Mouse (Mus musculus): ENCODE results near the gene Rassf10. TPM values are rescaled to one million over a fixed set of nuclear protein-coding genes. Genes with fewer than 3 reads are reported as not detected.
"Not testable (repeated sequence)": the region's sequence is repeated elsewhere in the genome, so short reads cannot be mapped to it uniquely, and the experiment has no call there.

Rassf10 gene
- polyA plus RNA-seq (2016; fragmentation: Nextera tagmentation; extraction: Ambion mirVana): 1.3 and 1.6 TPM in 2 replicates

DNA sequence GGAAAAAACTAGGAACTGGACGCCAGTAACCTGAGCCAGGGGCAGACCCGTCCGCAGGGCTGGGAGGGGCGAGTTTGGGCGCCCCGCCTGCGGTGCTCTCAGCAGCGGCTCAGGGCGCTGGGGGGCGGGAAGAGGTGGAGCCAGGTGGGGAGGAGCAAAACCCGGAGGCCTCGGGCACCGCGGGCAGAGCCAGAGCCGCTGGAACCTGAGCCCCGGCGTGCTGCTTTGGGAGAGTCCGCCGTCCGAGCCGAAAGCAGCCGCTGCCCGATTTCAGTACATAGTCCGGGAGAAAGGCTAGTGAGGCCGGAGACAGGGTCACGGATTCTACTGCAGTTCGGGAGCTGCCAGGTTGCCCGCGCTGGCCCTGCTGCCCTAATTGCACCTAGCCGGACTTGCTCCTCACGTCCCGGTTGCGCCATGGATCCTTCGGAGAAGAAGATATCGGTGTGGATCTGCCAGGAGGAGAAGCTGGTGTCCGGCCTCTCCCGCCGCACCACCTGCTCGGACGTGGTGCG, at the start of gene Rassf10:
TSS of gene Rassf10 (plus strand) at position 186 of the 515 bp plus-strand sequence.
- H3K4me1 ChIP-seq: peaks cover 40% of the 10 kb centered on the region
- no peaks in the 10 kb centered on the region for H3K9me3 ChIP-seq (replicated peaks)
- H3K4me3 ChIP-seq: peak within 1 kb of the TSS; percentile 54
- H3K36me3 ChIP-seq: no peaks in the 10 kb centered on the region
- under 1% methylated on average over 41 of the region's 41 CpGs for WGBS
- peak; percentile 89 for DNase-seq (ENCODE audit: low spot score)
- peak within 1 kb of the TSS; percentile 63 for H3K27ac ChIP-seq
- peaks cover 62% of the 10 kb centered on the region for H3K27me3 ChIP-seq (ENCODE audit: low read depth, poor library complexity, severe bottlenecking)

DNA sequence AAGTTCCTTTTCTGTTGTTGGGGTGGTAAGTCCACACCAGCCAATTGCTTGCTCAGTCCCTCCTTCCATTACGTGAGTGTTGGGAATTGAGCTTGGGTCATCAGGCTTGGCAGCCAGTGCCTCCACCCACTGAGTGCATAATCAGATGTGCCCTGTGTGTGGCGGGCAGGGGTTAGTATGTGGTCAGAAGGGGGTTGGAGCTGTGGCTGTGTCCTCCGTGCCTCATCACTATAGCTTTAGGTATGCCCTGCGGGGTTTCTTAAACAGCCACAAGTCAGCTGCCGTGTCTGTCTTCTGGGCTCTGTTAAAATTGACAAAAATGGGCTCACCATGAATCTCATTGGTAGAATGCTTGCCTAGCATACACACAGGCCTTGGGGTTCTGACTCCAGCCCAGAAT, 46.9 kb upstream of the Rassf10 start:
- Histone ChIP-seq H3K9me3 (replicated peaks) (no peaks in the 10 kb centered on the region), H3K36me3 (peaks cover 19% of the 10 kb centered on the region), H3K4me1 (no peaks in the 10 kb centered on the region), H3K27me3 (ENCODE audit: low read depth, poor library complexity, severe bottlenecking) (no peaks in the 10 kb centered on the region), H3K4me3 (no peak overlapping the region), H3K27ac (no peak overlapping the region)
- DNase-seq (ENCODE audit: low spot score): no peak
- 89% methylated on average over 5 of the region's 5 CpGs for WGBS

DNA sequence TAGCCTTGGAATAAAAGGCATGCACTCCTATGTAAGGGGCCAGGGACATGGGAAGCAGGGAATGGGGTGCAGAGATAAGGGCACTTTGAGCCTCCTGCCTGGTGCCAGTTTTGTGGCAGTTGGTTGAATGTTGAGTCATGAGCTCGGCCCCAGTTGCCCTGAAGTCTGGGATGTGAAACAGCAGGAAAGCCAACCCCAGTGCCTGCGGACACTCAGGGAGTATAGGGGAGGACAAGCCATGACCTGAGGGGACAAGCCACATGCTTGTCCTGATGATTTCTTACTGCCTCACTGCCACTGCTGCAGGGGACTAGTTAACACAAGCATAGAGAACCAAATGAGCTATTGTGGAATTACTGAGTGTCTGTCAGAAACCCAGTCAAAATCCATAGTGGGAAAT, 46.3 kb upstream of the Rassf10 start:
- Histone ChIP-seq H3K27ac (no peak overlapping the region), H3K9me3 (replicated peaks) (no peaks in the 10 kb centered on the region)
- 75% methylated on average over 2 of the region's 2 CpGs for WGBS

DNA sequence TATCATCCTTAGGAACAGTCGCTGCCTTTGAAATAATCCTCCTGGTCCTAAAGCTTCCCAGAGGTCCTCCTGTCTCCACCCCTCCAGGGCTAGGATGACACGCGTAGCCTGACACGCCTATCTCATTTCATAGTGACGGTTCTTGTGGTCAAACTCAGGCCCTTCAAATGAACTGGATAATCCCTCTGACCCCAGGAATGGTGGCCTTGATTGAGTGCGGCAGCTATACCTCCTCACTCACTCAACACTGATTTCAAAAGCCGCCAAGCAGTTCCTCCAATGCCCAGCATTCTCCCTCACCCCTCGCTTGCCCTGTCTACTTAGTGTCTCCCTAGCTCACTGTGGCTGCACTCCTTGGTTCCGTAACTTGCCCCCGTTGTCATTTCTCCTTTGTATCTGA, 44.6 kb upstream of the Rassf10 start:
- Histone ChIP-seq H3K27ac (no peak overlapping the region), H3K27me3 (ENCODE audit: low read depth, poor library complexity, severe bottlenecking) (no peaks in the 10 kb centered on the region), H3K4me3 (no peak overlapping the region), H3K4me1 (no peaks in the 10 kb centered on the region), H3K9me3 (replicated peaks) (no peaks in the 10 kb centered on the region), H3K36me3 (peaks cover 4% of the 10 kb centered on the region)
- WGBS: 89% methylated on average over 10 of the region's 10 CpGs
- DNase-seq (ENCODE audit: low spot score): no peak

More for the DNA sequence above, 46.3 kb upstream of the Rassf10 start:
- peaks cover 13% of the 10 kb centered on the region for H3K36me3 ChIP-seq
- H3K4me3 ChIP-seq: no peak overlapping the region
- H3K27me3 ChIP-seq (ENCODE audit: low read depth, poor library complexity, severe bottlenecking): no peaks in the 10 kb centered on the region
- no peak for DNase-seq (ENCODE audit: low spot score)
- no peaks in the 10 kb centered on the region for H3K4me1 ChIP-seq

DNA sequence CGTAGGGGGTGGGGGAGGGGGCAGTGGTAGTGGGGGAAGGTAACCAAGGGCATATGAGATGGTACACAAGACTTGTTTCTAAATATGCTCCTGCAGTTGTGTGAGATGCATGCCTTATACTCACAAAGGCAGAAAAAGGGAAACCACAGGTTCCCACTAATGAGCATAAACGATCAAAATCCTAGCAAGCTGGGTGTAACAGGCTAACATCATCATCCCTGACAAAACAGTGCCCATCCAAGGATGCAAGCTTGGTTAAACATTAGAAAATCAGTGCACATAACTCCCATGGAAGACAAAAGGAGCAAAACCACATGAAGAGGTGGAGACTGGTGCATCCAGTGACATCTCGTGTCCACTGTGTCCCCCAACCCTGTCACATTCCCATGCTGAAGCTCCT, 40.8 kb upstream of the Rassf10 start:
- H3K4me1 ChIP-seq: peaks cover 8% of the 10 kb centered on the region; the same call in 1 of the 2 replicates
- H3K9me3 ChIP-seq (replicated peaks): no peaks in the 10 kb centered on the region
- H3K36me3 ChIP-seq: no peaks in the 10 kb centered on the region
- no peaks in the 10 kb centered on the region for H3K27me3 ChIP-seq (ENCODE audit: low read depth, poor library complexity, severe bottlenecking)
- H3K4me3 ChIP-seq: no peak overlapping the region
- H3K27ac ChIP-seq: no peak overlapping the region
- 85% methylated on average over 3 of the region's 3 CpGs for WGBS
- DNase-seq (ENCODE audit: low spot score): no peak

DNA sequence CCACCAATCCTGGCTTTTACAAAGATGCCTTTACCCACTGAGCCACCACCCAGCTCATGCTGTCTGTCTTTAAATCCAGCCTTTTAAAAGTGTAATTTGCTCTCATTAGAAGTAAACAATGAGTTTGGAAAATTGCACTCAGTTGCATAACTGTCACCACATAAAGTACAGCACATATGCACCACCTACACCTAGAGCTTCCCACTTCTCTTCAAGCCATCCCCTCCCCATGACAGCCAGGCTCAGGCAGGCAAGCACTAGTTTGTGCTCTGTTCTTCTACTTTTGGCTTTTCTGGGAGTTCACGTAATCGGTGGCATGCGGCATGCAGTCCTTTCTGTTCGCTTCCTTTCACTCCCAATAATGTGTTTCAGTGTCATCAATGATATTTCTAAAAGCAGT, 38.2 kb upstream of the Rassf10 start:
- Histone ChIP-seq H3K27me3 (ENCODE audit: low read depth, poor library complexity, severe bottlenecking) (no peaks in the 10 kb centered on the region), H3K27ac (no peak overlapping the region), H3K36me3 (no peaks in the 10 kb centered on the region), H3K9me3 (replicated peaks) (no peaks in the 10 kb centered on the region), H3K4me1 (peaks cover 13% of the 10 kb centered on the region), H3K4me3 (no peak overlapping the region)
- DNase-seq (ENCODE audit: low spot score): no peak
- WGBS: 89% methylated on average over 4 of the region's 4 CpGs

DNA sequence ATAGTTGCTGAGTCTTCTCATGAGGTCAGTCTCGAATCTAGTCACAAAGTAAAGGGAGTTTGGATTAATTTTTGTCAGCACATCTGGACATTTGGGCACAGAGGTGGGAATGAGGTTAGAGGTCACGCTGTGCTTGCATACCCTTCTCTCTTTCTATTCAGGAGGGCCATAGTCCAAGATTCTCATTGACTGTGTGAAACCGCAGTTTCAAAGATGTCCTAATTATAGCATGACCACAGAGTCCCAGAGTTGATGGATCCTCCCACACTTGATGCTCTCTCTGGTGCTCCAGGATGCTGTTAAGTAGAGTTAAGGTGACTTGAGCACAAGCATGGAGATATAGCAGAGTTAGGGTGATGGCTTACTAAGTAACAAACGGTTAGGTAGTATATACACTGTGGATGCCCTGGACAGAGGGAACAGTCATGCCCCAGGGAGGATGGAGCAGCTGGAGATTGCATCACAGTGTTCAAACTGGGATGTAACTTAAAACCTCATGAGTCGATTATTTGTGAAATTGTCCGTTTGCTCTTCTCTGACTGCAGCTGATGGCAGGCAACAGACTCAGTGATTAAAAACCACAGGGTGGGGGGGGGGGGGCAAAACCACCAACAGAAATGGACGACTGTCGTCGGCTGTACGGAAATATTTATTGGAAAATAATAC, 36.0 kb upstream of the Rassf10 start:
- no peak overlapping the region for H3K27ac ChIP-seq
- no peaks in the 10 kb centered on the region for H3K9me3 ChIP-seq (replicated peaks)
- H3K27me3 ChIP-seq (ENCODE audit: low read depth, poor library complexity, severe bottlenecking): no peaks in the 10 kb centered on the region
- DNase-seq (ENCODE audit: low spot score): no peak
- peaks cover 13% of the 10 kb centered on the region for H3K4me1 ChIP-seq
- H3K4me3 ChIP-seq: no peak overlapping the region
- WGBS: 77% methylated on average over 10 of the region's 10 CpGs
- no peaks in the 10 kb centered on the region for H3K36me3 ChIP-seq

DNA sequence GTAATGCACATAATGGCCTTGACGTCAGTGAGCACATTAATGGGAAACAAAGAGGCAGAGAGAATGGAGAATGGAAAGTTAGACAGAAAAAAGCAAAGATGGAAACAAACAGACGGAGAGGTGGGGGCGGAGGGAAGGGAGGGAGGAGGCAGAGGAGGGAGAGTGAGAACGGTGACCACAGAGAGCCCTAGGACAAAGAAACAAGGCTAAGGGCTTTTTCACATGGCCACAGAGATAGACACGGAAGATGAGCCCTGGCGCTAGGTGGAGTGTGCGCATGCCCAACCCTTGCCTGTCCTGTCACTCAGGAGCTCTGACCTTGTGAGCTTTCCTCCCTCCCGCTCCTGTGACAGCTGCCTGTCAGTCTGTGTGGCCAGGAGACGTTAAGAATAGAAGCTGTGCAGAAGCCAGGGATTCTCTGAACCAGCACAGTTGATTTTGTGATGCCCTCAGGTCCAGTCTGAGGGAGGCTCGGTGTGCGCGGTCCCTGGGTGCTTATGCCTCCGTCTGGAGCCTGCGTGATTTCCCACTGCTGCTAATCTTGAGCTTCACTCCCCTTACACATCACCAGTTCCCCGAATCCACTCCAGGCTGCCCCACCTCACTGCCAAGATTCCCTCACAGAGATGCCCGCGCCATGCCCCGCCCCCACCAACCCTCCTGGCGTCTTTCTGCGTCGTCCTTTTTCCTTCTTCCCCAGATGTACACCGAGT, 35.3 kb upstream of the Rassf10 start:
- H3K27me3 ChIP-seq (ENCODE audit: low read depth, poor library complexity, severe bottlenecking): no peaks in the 10 kb centered on the region
- WGBS: 72% methylated on average over 22 of the region's 22 CpGs
- no peak for DNase-seq (ENCODE audit: low spot score)
- H3K27ac ChIP-seq: no peak overlapping the region
- no peaks in the 10 kb centered on the region for H3K36me3 ChIP-seq
- no peaks in the 10 kb centered on the region for H3K9me3 ChIP-seq (replicated peaks)
- peaks cover 13% of the 10 kb centered on the region for H3K4me1 ChIP-seq
- no peak overlapping the region for H3K4me3 ChIP-seq

DNA sequence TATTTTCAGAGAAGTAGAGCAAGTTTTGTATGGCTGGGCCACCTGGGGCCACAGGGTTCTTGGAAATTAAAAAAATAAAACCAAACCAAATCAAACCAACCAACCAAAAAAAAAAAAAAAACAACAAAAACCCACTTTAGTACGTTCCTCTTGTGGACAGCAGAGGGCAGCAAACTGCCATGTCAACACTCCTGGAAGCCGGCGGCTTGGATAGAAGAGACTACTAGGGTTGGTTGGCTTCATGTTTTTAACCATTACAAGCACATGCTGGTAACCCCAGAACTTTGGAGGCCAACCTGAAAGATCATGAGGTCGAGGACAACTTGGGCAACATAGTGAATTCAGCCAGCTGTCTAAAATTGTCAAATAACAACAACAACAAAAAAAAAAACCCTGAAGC, 33.9 kb upstream of the Rassf10 start:
- H3K27me3 ChIP-seq (ENCODE audit: low read depth, poor library complexity, severe bottlenecking): no peaks in the 10 kb centered on the region
- peaks cover 17% of the 10 kb centered on the region for H3K4me1 ChIP-seq
- peak; percentile 74 for DNase-seq (ENCODE audit: low spot score)
- no peak overlapping the region for H3K4me3 ChIP-seq
- H3K9me3 ChIP-seq (replicated peaks): no peaks in the 10 kb centered on the region
- H3K36me3 ChIP-seq: no peaks in the 10 kb centered on the region
- H3K27ac ChIP-seq: no peak overlapping the region
- WGBS: 3% methylated on average over 4 of the region's 4 CpGs

DNA sequence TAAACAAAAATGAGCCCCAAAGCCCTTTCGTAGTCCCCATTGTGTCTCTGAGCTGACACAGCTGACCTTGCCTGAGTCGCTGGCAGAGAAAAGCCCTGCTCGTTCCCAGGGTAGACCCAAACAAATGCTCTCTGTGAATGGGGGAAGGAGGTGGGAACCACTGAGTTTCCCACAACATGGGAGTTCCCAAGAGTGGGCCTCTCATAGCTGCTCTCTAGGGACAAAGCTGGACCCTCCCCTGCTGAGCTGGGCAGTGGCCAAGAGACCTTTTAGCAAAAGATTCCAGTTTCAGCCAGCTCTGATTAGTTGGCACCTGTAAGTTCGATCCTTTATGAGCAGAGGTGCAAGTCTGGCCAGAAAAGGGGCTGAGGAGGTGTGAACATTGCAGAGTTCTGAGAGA, 31.0 kb upstream of the Rassf10 start:
- Histone ChIP-seq H3K4me1 (peaks cover 15% of the 10 kb centered on the region; the same call in 1 of the 2 replicates), H3K27ac (no peak overlapping the region; the same call in 1 of the 2 replicates), H3K36me3 (no peaks in the 10 kb centered on the region), H3K9me3 (replicated peaks) (no peaks in the 10 kb centered on the region), H3K4me3 (no peak overlapping the region), H3K27me3 (ENCODE audit: low read depth, poor library complexity, severe bottlenecking) (no peaks in the 10 kb centered on the region)
- no peak for DNase-seq (ENCODE audit: low spot score)
- WGBS: 75% methylated on average over 4 of the region's 4 CpGs

DNA sequence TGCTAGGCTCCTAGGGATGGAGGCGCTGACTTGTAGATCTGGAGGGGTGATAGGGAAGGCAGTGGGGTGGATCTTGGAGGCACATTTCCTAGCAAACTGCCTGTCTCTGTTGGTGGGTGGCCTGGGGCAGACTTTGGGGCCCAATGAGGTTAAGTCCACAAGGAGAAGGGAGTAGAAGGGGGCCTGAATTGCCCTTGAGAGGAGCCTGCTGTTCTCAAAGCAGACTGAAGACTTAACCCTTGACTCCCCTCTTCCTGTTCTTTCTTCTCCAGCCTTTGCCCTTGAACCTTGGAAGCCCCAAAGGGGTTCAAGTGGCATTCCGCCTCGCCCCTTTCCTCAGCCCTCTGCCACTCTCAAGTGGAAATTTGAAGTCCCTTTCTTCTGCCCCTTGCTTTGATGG, 30.1 kb upstream of the Rassf10 start:
- 76% methylated on average over 3 of the region's 3 CpGs for WGBS

DNA sequence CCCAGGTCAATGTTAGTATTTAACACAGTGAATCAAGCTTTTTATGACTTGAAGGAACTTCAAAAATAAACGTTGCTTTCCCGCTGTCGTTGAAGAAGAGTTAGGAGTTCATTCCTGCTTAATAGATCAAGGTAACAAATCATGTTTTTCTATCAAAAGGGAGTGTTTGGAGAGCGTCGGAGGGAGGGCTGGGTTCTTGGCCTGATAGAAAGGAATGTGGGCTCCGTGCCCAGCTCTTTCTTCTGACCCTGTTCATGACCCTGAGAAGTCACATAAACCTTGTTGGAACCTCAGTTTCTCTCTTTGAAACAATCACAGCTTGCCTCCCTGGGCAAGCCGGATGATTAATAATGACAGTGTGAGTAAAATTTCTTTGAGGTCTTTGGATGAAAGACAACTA, 23.1 kb upstream of the Rassf10 start:
- H3K9me3 ChIP-seq (replicated peaks): no peaks in the 10 kb centered on the region
- H3K4me1 ChIP-seq: peaks cover 6% of the 10 kb centered on the region; the same call in 1 of the 2 replicates
- DNase-seq (ENCODE audit: low spot score): no peak
- H3K27me3 ChIP-seq (ENCODE audit: low read depth, poor library complexity, severe bottlenecking): no peaks in the 10 kb centered on the region
- no peaks in the 10 kb centered on the region for H3K36me3 ChIP-seq
- 49% methylated on average over 7 of the region's 7 CpGs for WGBS
- no peak overlapping the region for H3K4me3 ChIP-seq
- no peak overlapping the region for H3K27ac ChIP-seq

More for the DNA sequence above, 30.1 kb upstream of the Rassf10 start:
- no peaks in the 10 kb centered on the region for H3K9me3 ChIP-seq (replicated peaks)
- no peak overlapping the region for H3K27ac ChIP-seq
- H3K4me3 ChIP-seq: no peak overlapping the region
- H3K4me1 ChIP-seq: peaks cover 11% of the 10 kb centered on the region; the same call in 1 of the 2 replicates
- no peak for DNase-seq (ENCODE audit: low spot score)
- H3K27me3 ChIP-seq (ENCODE audit: low read depth, poor library complexity, severe bottlenecking): no peaks in the 10 kb centered on the region
- no peaks in the 10 kb centered on the region for H3K36me3 ChIP-seq

DNA sequence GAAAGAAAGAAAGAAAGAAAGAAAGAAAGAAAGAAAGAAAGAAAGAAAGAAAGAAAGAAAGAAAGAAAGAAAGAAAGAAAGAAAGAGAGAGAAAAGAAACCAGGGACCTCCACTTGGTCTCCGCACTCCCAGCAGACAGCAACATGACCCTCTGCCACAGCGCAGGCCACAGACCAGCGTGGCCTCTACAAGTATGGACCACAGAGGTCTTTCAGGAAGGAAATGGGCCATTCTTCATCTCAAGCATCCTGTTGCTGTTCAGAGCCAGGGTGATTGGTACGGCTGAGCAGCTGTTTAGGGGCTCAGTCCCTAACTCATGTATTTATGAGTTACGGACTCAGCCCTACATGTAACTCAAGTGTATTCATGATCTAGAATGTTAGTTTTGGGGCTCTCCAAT, 17.9 kb upstream of the Rassf10 start:
- not testable (repeated sequence) for H3K36me3 ChIP-seq; H3K4me1 ChIP-seq; H3K27ac ChIP-seq; H3K27me3 ChIP-seq (ENCODE audit: low read depth, poor library complexity, severe bottlenecking); H3K9me3 ChIP-seq (replicated peaks); DNase-seq (ENCODE audit: low spot score); H3K4me3 ChIP-seq
- WGBS: 75% methylated on average over 5 of the region's 5 CpGs
